Mouse (Mus musculus) embryonic facial prominence, embryonic 10.5 days (tissue): ENCODE data around the gene Dhdh. TPM values are rescaled to one million over a fixed set of nuclear protein-coding genes. Genes with fewer than 3 reads are reported as not detected.
"Not testable (repeated sequence)": the region's sequence is repeated elsewhere in the genome, so short reads cannot be mapped to it uniquely, and the experiment has no call there.

Experiments
- DNase-seq: peaks from one replicate; pipeline ENCODE4 v3.0.0-alpha.2; 2017; ENCODE audit warnings: low spot score
- H3K27ac ChIP-seq: fragments of 300-500 bp; sonication (generic); replicated peaks from 2 replicates; pipeline ENCODE4 v1.5.1; 2016; ENCODE audit warnings: mild to moderate bottlenecking
- H3K27me3 ChIP-seq: fragments of 300-500 bp; sonication (generic); replicated peaks from 2 replicates; pipeline ENCODE4 v1.6.1; 2016; ENCODE audit warnings: low read depth, mild to moderate bottlenecking; ENCODE audit not compliant: poor library complexity, severe bottlenecking
- H3K36me3 ChIP-seq: fragments of 300-500 bp; sonication (generic); replicated peaks from 2 replicates; pipeline ENCODE4 v1.6.1; 2016; ENCODE audit warnings: mild to moderate bottlenecking, moderate library complexity
- H3K4me1 ChIP-seq: fragments of 300-500 bp; sonication (generic); 2 replicates; pipeline ENCODE4 v1.6.1; 2016
- H3K4me3 ChIP-seq: fragments of 300-500 bp; sonication (generic); 2 replicates; pipeline ENCODE4 v1.5.1; 2016; ENCODE audit warnings: mild to moderate bottlenecking, moderate library complexity
- H3K9me3 ChIP-seq: fragments of 300-500 bp; sonication (generic); 2 replicates; pipeline ENCODE4 v1.6.1; 2016; ENCODE audit warnings: mild to moderate bottlenecking
- WGBS: fragments of 180-500 bp; shearing (Covaris S2); methylation state at CpG from one replicate; pipeline ENCODE4 v1.1.7; 2016; 5-methylcytosine and 5-hydroxymethylcytosine counted together
- polyA plus RNA-seq: library from polyadenylated mRNA; unstranded; fragments of >200 nt; fragmentation: Nextera tagmentation; extraction: Ambion mirVana; gene quantifications from 2 replicates; pipeline ENCODE4 v1.2.1, GENCODE M21; 2016

Gene Dhdh
- polyA plus RNA-seq, 1 experiment from 2014 or later: 5.7 TPM

DNA sequence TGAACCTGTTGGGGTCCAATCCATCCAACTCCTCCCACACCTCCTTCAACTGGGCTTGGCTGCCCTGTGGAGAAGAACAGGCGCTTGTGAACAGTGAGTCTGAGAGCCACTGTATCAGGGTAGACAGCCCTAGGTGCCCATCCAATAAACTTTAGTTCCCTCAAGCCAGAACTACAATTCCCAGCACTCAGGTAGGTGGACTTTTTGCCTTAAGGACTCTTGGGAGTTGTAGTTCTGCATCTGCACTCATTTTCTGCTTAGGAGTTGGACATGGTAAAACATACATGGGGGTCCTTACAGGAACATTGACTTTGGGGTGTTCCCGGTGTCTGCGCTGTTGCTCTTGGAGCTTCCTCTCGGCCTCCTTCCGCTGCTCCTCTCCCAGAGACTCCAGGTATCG, 9.8 kb upstream of the Dhdh start:
- peaks cover 98% of the 10 kb centered on the region for H3K36me3 ChIP-seq
- no peak overlapping the region for H3K27ac ChIP-seq

DNA sequence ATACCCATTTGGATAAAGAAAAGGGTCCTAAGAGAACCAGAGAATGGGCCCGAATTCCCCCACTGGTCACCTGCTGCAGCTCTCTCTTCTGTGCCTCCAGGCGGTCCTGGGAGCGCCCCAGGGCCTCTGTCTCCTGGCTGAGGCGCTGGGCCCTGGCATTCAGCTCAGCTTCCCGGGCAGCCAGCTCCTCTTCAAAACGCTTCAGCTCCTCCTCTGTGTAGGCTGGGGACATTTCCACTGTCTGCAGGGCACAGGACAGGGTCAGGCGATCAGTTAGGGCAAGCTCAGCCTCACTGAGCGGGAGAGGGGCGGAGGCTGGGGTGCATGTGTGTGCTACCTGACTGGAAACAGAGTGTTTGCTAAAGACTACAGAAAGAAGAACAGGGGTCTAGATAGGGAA, 5.9 kb upstream of the Dhdh start:
- Histone ChIP-seq H3K27ac (no peak overlapping the region), H3K36me3 (peaks cover 79% of the 10 kb centered on the region), H3K4me1 (peaks cover 23% of the 10 kb centered on the region), H3K27me3 (no peaks in the 10 kb centered on the region), H3K4me3 (no peak overlapping the region), H3K9me3 (no peaks in the 10 kb centered on the region)
- WGBS: 83% methylated on average over 9 of the region's 9 CpGs
- DNase-seq: no peak

More for the DNA sequence above, 9.8 kb upstream of the Dhdh start:
- Histone ChIP-seq H3K27me3 (no peaks in the 10 kb centered on the region), H3K4me1 (peaks cover 3% of the 10 kb centered on the region; the same call in 1 of the 2 replicates), H3K4me3 (no peak overlapping the region), H3K9me3 (no peaks in the 10 kb centered on the region)
- 96% methylated on average over 6 of the region's 6 CpGs for WGBS
- DNase-seq: no peak

DNA sequence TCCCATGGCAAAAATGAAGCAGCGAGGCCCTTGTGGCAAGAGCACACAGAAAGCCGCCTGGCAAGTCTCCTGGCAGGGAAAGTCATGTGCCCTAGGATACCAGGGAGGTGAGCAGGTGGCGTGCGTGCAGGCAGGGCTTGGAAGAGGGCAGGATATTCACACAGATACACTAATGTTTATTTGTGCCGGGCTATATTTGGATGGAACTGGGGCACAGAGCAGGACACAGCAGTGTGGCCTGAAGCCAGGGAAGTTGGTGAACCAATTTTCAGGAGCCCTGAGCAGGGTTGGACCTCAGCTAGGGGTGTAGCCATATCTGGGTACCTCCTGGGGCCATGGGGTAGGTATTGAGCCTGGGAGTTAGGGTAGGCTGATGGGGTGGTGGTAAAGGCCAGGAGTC, 4.3 kb upstream of the Dhdh start:
- no peak overlapping the region for H3K4me3 ChIP-seq
- H3K27me3 ChIP-seq: no peaks in the 10 kb centered on the region
- peaks cover 39% of the 10 kb centered on the region for H3K4me1 ChIP-seq
- no peaks in the 10 kb centered on the region for H3K9me3 ChIP-seq
- 95% methylated on average over 5 of the region's 5 CpGs for WGBS
- no peak for DNase-seq
- peaks cover 63% of the 10 kb centered on the region for H3K36me3 ChIP-seq
- H3K27ac ChIP-seq: no peak overlapping the region

DNA sequence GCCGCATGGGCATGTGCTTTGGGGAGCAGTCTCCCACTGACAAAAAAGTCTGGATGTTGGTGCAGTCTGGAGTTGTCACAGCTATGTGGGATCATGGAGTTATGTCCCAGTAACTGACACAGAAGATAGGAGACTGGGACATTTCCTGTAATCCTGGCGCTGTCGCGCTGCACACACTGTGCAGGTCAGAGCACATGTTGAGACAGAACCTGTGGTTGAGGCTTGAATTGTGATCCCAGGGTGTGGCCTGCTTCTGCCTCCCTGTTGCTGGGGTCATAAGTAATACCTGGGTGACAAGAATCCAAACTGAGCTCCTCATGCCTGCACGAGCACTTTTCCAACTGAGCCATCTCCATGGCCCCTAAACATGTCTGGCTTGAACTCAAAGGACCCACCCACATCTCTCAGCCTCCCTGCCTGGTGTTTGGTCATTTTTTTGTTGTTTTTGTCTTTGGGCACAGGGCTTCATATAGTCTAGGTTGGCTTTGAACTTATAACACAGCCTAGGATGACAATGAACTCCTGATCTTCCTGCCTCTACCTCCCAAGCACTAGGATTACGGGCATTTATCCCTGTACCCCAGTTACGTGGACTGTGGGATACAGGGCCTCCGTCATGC, 3.7 kb upstream of the Dhdh start:
- Histone ChIP-seq H3K36me3 (peaks cover 57% of the 10 kb centered on the region), H3K27ac (no peak overlapping the region), H3K9me3 (no peaks in the 10 kb centered on the region), H3K4me3 (no peak overlapping the region), H3K27me3 (no peaks in the 10 kb centered on the region), H3K4me1 (peaks cover 45% of the 10 kb centered on the region)
- whole genome bisulfite sequencing: 94% methylated on average over 8 of the region's 8 CpGs
- DNase-seq: no peak

DNA sequence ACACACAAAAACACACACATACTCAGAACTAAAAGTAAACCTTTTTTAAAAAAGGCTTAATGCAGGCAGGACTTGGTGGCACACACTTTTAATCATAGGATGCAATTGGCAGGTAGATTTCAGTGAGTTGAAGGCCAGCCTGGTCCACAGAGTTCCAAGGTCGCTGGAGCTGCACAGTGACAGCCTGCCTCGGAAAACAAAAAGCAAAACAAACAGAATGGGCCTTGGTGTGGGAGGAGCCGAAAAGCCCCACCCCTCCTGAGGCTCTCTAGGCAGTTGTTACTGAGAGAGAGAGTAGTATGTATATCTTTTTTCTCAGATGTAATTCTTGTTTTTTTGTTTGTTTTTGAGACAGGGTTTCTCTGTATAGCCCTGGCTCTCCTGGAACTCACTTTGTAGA, 2.7 kb upstream of the Dhdh start:
- Histone ChIP-seq H3K9me3 (no peaks in the 10 kb centered on the region), H3K4me1 (peaks cover 45% of the 10 kb centered on the region), H3K27ac (no peak overlapping the region), H3K36me3 (peaks cover 47% of the 10 kb centered on the region), H3K27me3 (no peaks in the 10 kb centered on the region), H3K4me3 (0 out of 2 replicates have a peak overlapping the region, but pooled peaks have one; percentile 23)
- 25% methylated on average over 3 of the region's 3 CpGs for WGBS
- no peak for DNase-seq

DNA sequence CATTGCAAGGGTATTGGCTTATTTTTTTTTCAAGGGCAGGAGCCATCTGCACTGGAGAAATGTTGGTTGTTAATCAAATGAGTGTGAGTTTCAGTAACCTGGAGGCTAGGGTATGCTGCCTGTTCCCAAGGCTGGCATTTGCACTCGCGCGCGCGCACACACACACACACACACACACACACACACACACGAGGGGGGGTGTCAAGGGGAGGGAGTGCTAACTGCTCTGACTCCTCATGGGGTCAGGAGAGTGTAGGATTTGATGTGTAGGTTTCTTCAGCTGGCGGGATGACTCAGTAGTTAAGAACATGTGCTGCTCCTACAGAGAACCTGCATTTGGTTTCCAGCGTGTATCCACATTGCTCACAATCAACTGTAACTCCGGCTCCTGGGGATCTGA, 2.2 kb upstream of the Dhdh start:
- H3K4me3 ChIP-seq: no peak overlapping the region
- H3K36me3 ChIP-seq: peaks cover 45% of the 10 kb centered on the region
- H3K4me1 ChIP-seq: peaks cover 45% of the 10 kb centered on the region
- H3K27ac ChIP-seq: no peak overlapping the region
- DNase-seq: peak; percentile 70
- no peaks in the 10 kb centered on the region for H3K9me3 ChIP-seq
- WGBS: 51% methylated on average over 9 of the region's 9 CpGs
- H3K27me3 ChIP-seq: no peaks in the 10 kb centered on the region

DNA sequence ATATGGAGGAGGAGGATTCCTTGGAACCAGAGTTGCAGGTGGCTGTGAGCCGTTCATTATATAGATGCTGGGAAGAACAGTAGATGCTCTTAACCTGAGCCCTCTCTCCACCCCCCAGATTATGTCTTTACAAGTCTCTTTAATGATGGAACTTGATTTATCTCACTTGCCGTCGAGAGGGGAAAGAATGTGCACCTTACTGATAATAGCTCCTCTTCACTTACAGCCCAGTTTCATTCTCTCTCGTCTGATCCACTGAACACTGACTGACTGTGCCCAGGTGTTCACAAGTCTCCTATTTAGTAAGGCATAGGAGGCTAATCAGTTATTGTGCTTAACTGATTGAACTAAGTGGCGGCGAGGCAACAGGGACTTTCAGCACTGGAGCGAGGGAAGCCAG, 973 bp upstream of the Dhdh start:
- H3K27ac ChIP-seq: no peak overlapping the region
- WGBS: 85% methylated on average over 7 of the region's 7 CpGs
- DNase-seq: no peak
- no peak overlapping the region for H3K4me3 ChIP-seq
- no peaks in the 10 kb centered on the region for H3K27me3 ChIP-seq
- peaks cover 35% of the 10 kb centered on the region for H3K36me3 ChIP-seq
- peaks cover 45% of the 10 kb centered on the region for H3K4me1 ChIP-seq
- no peaks in the 10 kb centered on the region for H3K9me3 ChIP-seq

DNA sequence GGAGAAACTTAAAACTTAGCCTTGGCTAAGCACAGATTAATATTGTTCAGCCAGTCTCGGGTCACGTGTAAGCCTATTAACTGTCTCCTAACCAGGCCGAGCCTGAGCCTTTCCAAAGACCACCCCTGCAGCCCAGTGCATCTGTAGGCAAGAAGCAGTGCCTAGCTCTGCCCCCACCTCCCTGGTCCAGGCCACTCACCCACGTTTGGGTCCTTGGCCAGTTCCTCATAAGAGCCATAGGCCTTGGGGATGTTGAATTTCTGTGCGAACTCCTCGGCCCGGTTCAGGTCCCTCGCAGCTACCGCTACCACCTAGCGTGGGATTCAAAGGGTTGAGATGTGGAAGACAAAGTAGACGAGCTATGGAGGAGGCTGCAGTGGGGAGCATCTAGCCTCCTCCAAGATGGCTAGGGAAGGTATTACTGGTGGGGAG, 728 bp downstream of the Dhdh start:
- peak overlapping the region; percentile 90 for H3K27ac ChIP-seq
- peaks cover 18% of the 10 kb centered on the region for H3K36me3 ChIP-seq
- H3K4me3 ChIP-seq: peak overlapping the region; percentile 68
- peaks cover 45% of the 10 kb centered on the region for H3K4me1 ChIP-seq
- DNase-seq: peak; percentile 55
- 21% methylated on average over 11 of the region's 11 CpGs for WGBS
- no peaks in the 10 kb centered on the region for H3K27me3 ChIP-seq
- no peaks in the 10 kb centered on the region for H3K9me3 ChIP-seq

DNA sequence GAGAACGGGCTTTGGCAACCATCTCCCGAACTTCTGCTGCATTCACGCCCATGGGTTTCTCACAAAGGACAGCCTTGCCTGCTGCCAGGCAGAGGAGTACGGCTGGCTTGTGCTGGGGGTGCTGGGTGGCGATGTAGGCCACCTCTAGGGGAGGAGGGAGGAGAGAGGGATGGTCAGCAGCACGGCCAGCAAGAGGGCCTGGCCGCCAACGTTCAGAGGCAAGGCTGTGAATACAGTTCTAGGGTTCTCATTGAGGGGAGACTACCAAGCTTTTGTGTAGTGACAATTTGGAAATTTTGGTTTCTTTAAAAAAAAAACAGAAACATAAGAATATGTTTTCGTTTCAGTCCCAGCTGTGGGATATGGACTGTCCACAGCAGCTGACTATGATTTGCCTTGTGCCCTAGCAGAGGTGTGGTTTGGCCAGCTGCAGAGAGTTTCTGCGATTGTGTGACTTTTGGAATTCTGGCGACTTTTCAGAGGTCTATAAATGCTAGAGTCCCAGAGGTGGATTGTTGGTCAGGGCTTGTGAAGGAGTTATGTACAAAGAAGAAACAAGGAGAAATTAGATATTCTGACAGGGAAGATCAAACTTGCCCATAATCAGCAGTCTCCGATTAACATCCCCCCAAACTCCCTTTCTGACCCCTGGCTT, 1.7 kb downstream of the Dhdh start, which contains the start of gene Gm45808:
TSS of gene Gm45808 (minus strand) at position 51 of the 655 bp plus-strand sequence.
- DNase-seq: no peak
- WGBS: 85% methylated on average over 12 of the region's 12 CpGs
- Histone ChIP-seq H3K27ac (no peak within 1 kb of the TSS), H3K4me3 (no peak within 1 kb of the TSS; the same call in 1 of the 2 replicates), H3K4me1 (peaks cover 44% of the 10 kb centered on the region), H3K9me3 (no peaks in the 10 kb centered on the region), H3K36me3 (peaks cover 8% of the 10 kb centered on the region), H3K27me3 (no peaks in the 10 kb centered on the region)

DNA sequence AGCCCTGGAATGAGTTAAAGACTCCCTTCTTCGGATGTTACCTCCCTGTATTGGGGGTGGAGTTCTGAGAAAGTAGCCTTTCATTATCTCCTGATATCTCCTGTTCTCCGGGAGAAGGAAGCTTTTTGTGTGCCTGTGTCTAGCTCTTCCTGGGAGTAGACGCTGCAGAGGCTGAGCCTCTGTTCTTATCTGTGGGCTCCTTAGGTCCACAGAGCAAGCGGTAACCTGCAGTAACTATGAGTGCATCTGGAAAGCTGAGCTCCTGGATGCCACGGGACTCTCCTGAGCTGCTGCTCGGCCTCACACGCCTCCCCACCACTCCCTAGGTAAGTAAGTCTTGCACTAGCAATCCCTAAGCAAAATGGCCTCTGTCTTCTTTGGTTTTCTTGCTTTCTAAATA, 2.4 kb downstream of the Dhdh start:
- WGBS: 82% methylated on average over 7 of the region's 7 CpGs
- DNase-seq: no peak
- Histone ChIP-seq H3K4me1 (peaks cover 37% of the 10 kb centered on the region), H3K9me3 (no peaks in the 10 kb centered on the region), H3K36me3 (peaks cover 6% of the 10 kb centered on the region; the same call in 1 of the 2 replicates), H3K27me3 (no peaks in the 10 kb centered on the region), H3K4me3 (no peak overlapping the region), H3K27ac (no peak overlapping the region)

DNA sequence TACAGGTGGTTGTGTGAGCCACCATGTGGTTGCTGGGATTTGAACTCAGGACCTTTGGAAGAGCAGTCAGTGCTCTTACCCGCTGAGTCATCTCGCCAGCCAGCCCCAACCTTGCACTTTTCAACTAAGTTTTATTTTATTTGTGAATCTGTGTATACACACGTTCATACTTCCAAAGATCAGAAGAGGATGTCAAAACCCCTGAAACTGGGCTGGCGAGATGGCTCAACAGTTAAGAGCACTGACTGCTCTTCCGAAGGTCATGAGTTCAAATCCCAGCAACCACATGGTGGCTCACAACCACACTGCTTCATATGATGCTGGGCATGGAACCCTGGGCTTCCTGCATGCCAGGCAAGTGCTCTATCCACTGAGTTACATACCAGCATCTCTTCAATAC, 3.6 kb downstream of the Dhdh start:
- DNase-seq, H3K4me3 ChIP-seq, H3K27ac ChIP-seq, H3K27me3 ChIP-seq, H3K36me3 ChIP-seq, H3K9me3 ChIP-seq: not testable (repeated sequence)
- 91% methylated on average over 5 of the region's 5 CpGs for WGBS
- H3K4me1 ChIP-seq: peaks cover 25% of the 10 kb centered on the region

DNA sequence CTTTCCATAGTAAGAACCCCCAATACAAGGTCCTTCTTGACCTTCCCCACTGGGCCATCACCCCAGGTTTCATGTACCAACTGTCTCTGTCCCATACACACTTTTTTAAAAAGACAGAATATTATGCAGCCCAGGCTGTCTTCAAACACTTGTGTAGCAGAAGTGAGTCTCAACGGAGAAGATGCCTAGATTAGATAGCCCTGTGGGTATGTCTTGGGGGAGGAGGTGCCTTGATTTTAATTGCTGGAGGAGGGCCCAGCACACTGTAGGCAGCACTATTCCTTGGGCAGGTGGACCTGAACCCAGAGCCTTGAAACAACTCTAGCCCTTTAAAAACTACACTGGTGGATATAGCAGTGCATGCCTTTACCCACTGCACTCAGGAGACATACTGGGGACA, 6.4 kb downstream of the Dhdh start:
- Histone ChIP-seq H3K4me1 (no peaks in the 10 kb centered on the region; the same call in 1 of the 2 replicates), H3K9me3 (no peaks in the 10 kb centered on the region), H3K27me3 (no peaks in the 10 kb centered on the region), H3K36me3 (peaks cover 14% of the 10 kb centered on the region), H3K27ac (0 out of 2 replicates have a peak overlapping the region, but pooled peaks have one; percentile 6), H3K4me3 (no peak overlapping the region)
- no peak for DNase-seq
- 74% methylated on average over 1 of the region's 1 CpGs for WGBS

DNA sequence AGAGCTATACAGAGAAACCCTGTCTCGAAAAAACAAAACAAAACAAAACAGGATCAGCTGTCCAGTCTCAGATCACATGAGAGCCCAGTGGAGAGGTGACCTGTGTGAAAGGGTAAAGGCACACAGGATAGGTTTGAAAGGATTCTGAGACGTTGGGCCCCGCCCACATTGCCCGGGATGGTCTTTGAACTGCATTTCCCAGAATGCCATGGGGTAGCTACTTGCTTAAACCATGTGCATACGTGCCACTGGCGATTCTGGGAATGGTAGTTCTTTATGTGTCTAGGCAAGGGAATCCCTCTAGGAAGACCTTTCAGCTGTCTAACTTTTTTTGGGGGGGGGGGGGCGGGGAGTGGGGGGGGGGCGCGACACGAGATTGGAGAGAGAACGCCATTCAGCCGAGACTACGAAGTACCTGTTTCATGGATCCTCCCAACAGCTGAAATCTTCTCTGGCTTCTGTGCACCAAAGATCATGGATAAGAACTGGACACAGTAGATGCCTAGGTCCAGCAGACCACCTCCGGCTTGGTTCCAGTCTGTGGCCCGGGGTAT, 7.2 kb downstream of the Dhdh start, which contains the start of gene Tulp2:
TSS of gene Tulp2 (plus strand) at position 504 of the 554 bp plus-strand sequence.
- H3K9me3 ChIP-seq: no peaks in the 10 kb centered on the region
- WGBS: 52% methylated on average over 15 of the region's 15 CpGs

More for the DNA sequence above, 7.2 kb downstream of the Dhdh start, which contains the start of gene Tulp2:
- Histone ChIP-seq H3K4me1 (no peaks in the 10 kb centered on the region), H3K27me3 (no peaks in the 10 kb centered on the region), H3K36me3 (peaks cover 14% of the 10 kb centered on the region), H3K27ac (0 out of 2 replicates have a peak within 1 kb of the TSS, but pooled peaks have one; percentile 6), H3K4me3 (no peak within 1 kb of the TSS)
- peak; percentile 56 for DNase-seq
